Mouse (Mus musculus) T-helper 17 cell (primary cell): ENCODE results near the gene Tceal3.
"Not testable (repeated sequence)": the region's sequence is repeated elsewhere in the genome, so short reads cannot be mapped to it uniquely, and the experiment has no call there.

Experiments used
- in situ Hi-C, 2 experiments: fragments of 300-600 bp; cut with MboI, MseI; formaldehyde crosslinking; loops; 1 replicate in 1 of 2; 2 replicates in 1 of 2; pipeline ENCODE4 v1.15.1; 2025; ENCODE audit warnings: high pct_unique_total_duplicates in 2 of 2

Gene Tceal3

DNA sequence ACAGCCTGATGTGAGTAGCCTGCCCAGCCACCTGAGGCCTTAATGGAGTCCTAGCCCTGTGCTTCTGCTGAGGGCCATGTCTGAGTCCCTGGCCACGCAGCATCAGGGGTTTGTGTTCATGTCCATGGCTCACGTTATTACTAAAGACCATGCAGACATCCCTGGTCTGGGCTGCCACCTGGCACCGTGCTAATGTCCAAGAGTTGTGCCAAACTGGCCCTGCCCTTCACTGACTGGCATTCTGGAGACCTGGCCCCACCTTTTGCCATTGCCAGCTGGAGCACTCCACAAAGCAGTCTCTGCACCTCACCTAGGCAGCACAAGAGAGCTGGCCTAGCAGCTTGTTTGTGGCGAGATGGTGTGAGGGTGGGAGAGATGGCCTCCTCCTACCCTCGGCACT is 102.6 kb downstream of the Tceal3 start:
- in situ Hi-C loops: no loop called here

DNA sequence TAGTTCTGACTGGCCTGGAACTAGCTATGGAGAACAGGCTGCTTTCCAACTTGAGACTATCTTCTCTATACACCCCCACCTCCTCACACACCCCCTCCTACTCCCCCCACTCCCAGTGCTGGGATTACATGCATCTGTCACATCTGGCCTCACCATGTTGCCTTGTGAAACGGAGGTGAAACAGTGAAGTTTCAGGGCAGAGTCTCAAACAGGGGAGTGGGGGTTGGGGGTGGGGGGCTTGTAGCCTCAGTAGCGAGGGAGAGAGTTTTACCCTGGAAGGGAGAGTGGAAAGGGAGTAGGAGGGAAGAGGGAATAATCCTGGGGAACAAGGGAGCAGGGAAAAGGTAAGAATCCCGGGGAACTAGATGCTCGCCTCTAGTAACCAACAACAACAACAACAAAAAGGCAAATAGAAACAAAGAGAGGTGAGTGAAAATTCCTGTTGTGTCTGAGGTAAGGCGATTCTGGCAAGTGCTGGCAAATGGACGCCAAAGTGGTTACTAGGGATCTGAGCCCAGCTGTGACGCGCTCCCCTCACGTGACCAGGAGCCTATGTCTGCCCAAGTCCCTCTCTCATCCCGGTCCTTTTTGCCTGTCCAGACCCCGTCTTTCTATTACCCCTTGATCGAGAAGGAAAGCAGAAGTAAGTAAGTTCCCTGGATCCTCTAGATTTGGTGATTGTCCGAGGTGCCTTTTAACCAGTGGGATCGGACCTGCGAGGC is 117.0 kb downstream of the Tceal3 start, which contains the start of gene Tceal1:
Gene Tceal1, plus strand, starts transcription at position 537 of the 722 bp plus-strand sequence.
- in situ Hi-C loops: no loop called here

DNA sequence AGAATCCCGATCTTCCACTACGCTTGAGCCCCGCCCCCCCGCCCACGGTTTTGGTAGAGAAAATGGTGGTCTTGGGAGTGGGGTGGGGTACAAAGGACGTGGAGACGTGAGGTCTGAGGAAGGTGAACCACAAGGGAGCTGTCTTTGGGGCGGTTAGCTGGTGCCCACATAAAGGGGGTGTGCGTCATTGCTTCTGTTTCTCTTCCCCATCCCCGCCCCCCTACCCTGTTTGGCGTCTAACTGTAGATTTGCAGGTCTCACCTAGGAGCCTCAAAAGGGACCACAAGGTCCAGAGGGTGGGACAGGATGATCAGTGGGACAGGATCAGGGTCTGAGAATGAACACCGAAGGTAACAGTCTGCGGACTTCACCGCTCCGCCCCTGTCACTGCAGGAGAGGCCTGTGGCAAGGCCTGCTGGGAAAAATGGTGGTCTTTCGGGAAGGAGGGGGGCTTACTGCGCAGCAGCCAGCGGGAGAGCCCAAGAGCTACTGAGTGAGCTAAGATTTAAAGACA is 117.6 kb downstream of the Tceal3 start:
- in situ Hi-C loops: no loop called here

DNA sequence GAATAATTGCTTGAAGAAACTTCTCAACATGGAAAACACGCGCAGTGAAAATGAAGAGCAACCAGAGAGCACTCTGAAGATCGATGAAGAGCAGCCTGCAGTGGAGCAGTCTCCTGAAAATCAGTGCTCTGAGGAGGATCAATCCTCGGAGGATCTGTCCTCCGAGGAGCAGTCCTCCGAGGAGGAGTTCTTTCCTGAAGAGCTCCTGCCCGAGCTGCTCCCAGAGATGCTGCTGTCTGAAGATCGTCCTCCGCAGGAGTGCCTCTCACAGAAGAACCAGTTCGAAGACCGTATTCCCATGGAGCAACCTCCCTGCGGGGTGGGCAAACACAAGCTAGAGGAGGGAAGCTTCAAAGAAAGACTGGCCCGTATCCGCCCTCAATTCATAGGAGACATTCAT is 118.1 kb downstream of the Tceal3 start:
- in situ Hi-C loops: no loop called here

DNA sequence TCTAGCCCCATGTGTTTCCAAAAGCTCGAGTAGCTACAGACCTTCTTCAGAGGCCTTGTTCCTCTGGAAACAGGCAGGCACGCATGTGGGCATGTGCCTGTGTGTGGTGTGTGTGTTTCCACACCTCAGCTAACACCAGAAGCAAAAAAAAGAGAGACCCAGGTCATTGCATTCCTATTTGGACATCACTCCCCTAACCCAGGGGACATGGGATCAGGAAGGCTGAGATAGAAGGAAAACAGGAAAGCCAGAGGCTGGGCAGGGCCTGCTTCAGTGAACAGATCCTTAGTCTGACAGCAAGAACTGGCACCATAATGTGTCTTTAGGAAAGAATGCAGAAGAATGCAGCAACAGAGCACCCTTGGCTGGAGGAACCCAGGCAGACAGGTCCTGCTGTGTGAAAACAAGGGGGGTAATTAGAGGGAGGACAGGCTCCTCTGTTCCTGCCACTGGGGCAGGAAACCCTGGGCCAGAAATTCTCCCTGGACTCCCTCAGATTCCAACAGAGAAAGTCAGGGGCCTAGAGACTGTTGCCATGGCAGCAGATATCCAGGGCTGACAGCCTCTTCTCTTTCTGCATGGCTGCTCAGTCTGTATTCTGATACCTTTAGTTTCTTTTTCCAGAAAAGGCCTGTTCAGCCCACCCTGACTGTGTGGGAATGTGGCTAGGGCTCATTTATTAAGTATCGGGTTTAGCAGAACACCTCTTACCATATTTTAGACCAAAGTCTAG is 124.3 kb downstream of the Tceal3 start:
- in situ Hi-C loops: not testable (repeated sequence)
